9 mouse cellular contexts compared by ENCODE assay signal in genomic region chr5:113974576-113974975, GRCm38 (mm10). TPM values are rescaled to one million over a fixed set of nuclear protein-coding genes. Genes with fewer than 3 reads are reported as not detected.
DNase-seq lines count a peak whose midpoint lies in the region; ATAC-seq and TF ChIP-seq lines count a peak whose summit lies in the region.
"Had no signal": no experiment of that assay in that cellular context is flagged by ENCODE, and none has a peak within 500 bp of the region (broad histone marks: within the 10 kb centered on the region; RNA-seq: fewer than 3 reads in every experiment).

No protein-coding gene starts in this region.

- H3K9ac ChIP-seq in heart, embryonic 14.5 days (ENCODE audit: low read length): peak overlapping the region; percentile 51
- 0 out of 2 replicates have a peak overlapping the region, but pooled peaks have one; percentile 17 for H3K9ac ChIP-seq in liver, adult 2 months (ENCODE audit: low read depth, low read length)
- H3K9ac ChIP-seq in neural tube, embryonic 13.5 days: peak overlapping the region; percentile 6; the same call in 1 of the 2 replicates

- H3K27me3 ChIP-seq in heart, embryonic 14.5 days (ENCODE audit: control insufficient read depth, insufficient read depth, low read length): no peaks in the 10 kb centered on the region
- no peaks in the 10 kb centered on the region for H3K27me3 ChIP-seq in liver, adult 2 months (ENCODE audit: control insufficient read depth, insufficient read depth, low read length)
- H3K27me3 ChIP-seq in neural tube, embryonic 13.5 days: no peaks in the 10 kb centered on the region

- no peak overlapping the region; a peak in 1 of 4 replicates for H3K4me3 ChIP-seq in heart, embryonic 14.5 days (ENCODE audit: control insufficient read depth in 1 of 2, insufficient read depth in 1 of 2, low read depth in 1 of 2, low read length in 2 of 2)
- H3K4me3 ChIP-seq in liver, adult 2 months (ENCODE audit: insufficient read depth, low read depth, low read length): no peak overlapping the region
- H3K4me3 ChIP-seq in neural tube, embryonic 13.5 days: no peak overlapping the region

- TF ChIP-seq CTCF in liver, adult 2 months (IDR thresholded peaks at IDR 0.05; ENCODE audit: low read depth, low read length): no peak

- no peaks in the 10 kb centered on the region for H3K9me3 ChIP-seq in heart, embryonic 14.5 days (ENCODE audit: control insufficient read depth, low read length)
- no peaks in the 10 kb centered on the region for H3K9me3 ChIP-seq in neural tube, embryonic 13.5 days

- no peak for TF ChIP-seq POLR2A in liver, adult 2 months (IDR thresholded peaks at IDR 0.05; ENCODE audit: extremely low read depth, insufficient read depth, low read length)

- peaks cover 6% of the 10 kb centered on the region; the same call in 1 of the 2 replicates for H3K79me2 ChIP-seq in liver, adult 2 months (ENCODE audit: control insufficient read depth, insufficient read depth, low read length)

- H3K4me1 ChIP-seq in heart, embryonic 14.5 days (ENCODE audit: control insufficient read depth in 2 of 2, insufficient read depth in 2 of 2, low read length in 2 of 2): peaks cover 34 to 48% of the 10 kb centered on the region in 2 experiments
- peaks cover 15% of the 10 kb centered on the region for H3K4me1 ChIP-seq in liver, adult 2 months (ENCODE audit: control insufficient read depth, insufficient read depth, low read length)
- peaks cover 47% of the 10 kb centered on the region for H3K4me1 ChIP-seq in neural tube, embryonic 13.5 days (replicated peaks)

- ATAC-seq in heart, embryonic 14.5 days (ENCODE audit: insufficient number of reproducible peaks, insufficient read depth, low FRiP score, low read depth): peak; percentile 23; the same call in 1 of the 2 replicates
- no peak for ATAC-seq in neural tube, embryonic 13.5 days (ENCODE audit: low read depth)
- ATAC-seq: intestine, embryonic 16.5 days had no signal

- peak overlapping the region; percentile 48 for H3K4me2 ChIP-seq in heart, embryonic 14.5 days (ENCODE audit: low read length)
- peak overlapping the region; percentile 23; the same call in 1 of the 2 replicates for H3K4me2 ChIP-seq in neural tube, embryonic 13.5 days

- H3K36me3 ChIP-seq in heart, embryonic 14.5 days (ENCODE audit: control insufficient read depth, insufficient read depth, low read length): peaks cover 16% of the 10 kb centered on the region
- H3K36me3 ChIP-seq in liver, adult 2 months (ENCODE audit: control insufficient read depth, insufficient read depth, low read length): no peaks in the 10 kb centered on the region
- H3K36me3 ChIP-seq in neural tube, embryonic 13.5 days: peaks cover 14% of the 10 kb centered on the region

- H3K27ac ChIP-seq in heart, embryonic 14.5 days (replicated peaks in 1 of 2; ENCODE audit: control insufficient read depth in 1 of 2, insufficient read depth in 1 of 2, low read depth in 2 of 2, low read length in 2 of 2): peak overlapping the region; percentile 20 to 84
- H3K27ac ChIP-seq in liver, adult 2 months (replicated peaks; ENCODE audit: insufficient read depth, low read depth, low read length): peak overlapping the region; percentile 32; the same call in 1 of the 2 replicates
- peak overlapping the region; percentile 52; the same call in 1 of the 2 replicates for H3K27ac ChIP-seq in neural tube, embryonic 13.5 days (replicated peaks)

- DNase-seq in lung, adult 18-20 months: peak; percentile 75
- DNase-seq in lung, postnatal 10 days: no peak
- no peak for DNase-seq in liver, adult 2 months (ENCODE audit: extremely low read depth, low read depth, low spot score)
- no peak for DNase-seq in spleen, adult 18-20 months
- DNase-seq in right cerebral cortex, postnatal 10 days (ENCODE audit: low spot score in 2 of 2): no peak

- WGBS in heart, embryonic 14.5 days: 18% methylated on average over 15 of the region's 15 CpGs
- WGBS in liver, adult 2 months: 71% methylated on average over 15 of the region's 15 CpGs
- 57% methylated on average over 15 of the region's 15 CpGs for WGBS in neural tube, embryonic 13.5 days

RNA-seq across cellular contexts. Expression of gene Ssh1, which starts 19.1 kb away (rescaled TPM):
- polyA plus RNA-seq in heart, embryonic 14.5 days (2014; fragmentation: Nextera tagmentation; extraction: Ambion mirVana): 15.1 and 16.4 TPM in 2 replicates
- 1.6 and 3.3 TPM in 2 replicates for total RNA-seq in liver, adult 2 months (2014; rRNA removed)
- polyA plus RNA-seq in liver, adult 2 months (2012; rRNA removed): 5.0 and 5.5 TPM in 2 replicates
- 12.9 and 16.8 TPM in 2 replicates for polyA plus RNA-seq in neural tube, embryonic 13.5 days (2015; fragmentation: Nextera tagmentation; extraction: Ambion mirVana)

RNA-seq across cellular contexts. Expression of gene Dao, which starts 28.9 kb away (rescaled TPM):
- not detected in 2 replicates for polyA plus RNA-seq in heart, embryonic 14.5 days (2014; fragmentation: Nextera tagmentation; extraction: Ambion mirVana)
- not detected in 2 replicates for total RNA-seq in liver, adult 2 months (2014; rRNA removed)
- not detected in 2 replicates for polyA plus RNA-seq in liver, adult 2 months (2012; rRNA removed)
- polyA plus RNA-seq in neural tube, embryonic 13.5 days (2015; fragmentation: Nextera tagmentation; extraction: Ambion mirVana): not detected in 2 replicates
- total RNA-seq: left cerebral cortex, postnatal 25 days had no signal

Comparison
In these comparisons a context has a peak if more than half of its experiments do, and no peak if none do; other contexts are left out.
1. DNase-seq: peak in lung, adult 18-20 months (2 of 2); none in lung, postnatal 10 days (single experiment), liver, adult 2 months (single experiment), spleen, adult 18-20 months (0 of 2) and right cerebral cortex, postnatal 10 days (0 of 2).
2. Peak in every context shown above with its lines, with median percentiles within 50 percentile points of each other: H3K27ac ChIP-seq and H3K9ac ChIP-seq.